Mouse (Mus musculus) forebrain, embryonic 11.5 days (tissue): Measurements from ENCODE around the gene Zbed5. TPM values are rescaled to one million over a fixed set of nuclear protein-coding genes. Genes with fewer than 3 reads are reported as not detected.

Experiments used
- polyA plus RNA-seq: library from polyadenylated mRNA; unstranded; fragments of >200 nt; fragmentation: Nextera tagmentation; extraction: Ambion mirVana; gene quantifications from 2 replicates; pipeline ENCODE4 v1.2.1, GENCODE M21; 2014

The Zbed5 gene
- polyA plus RNA-seq, 1 experiment from 2014 or later: 6.0 TPM

Other genes starting within 250 kb of the Zbed5 start
- gene Zfp11, start 225.6 kb upstream of the Zbed5 start, polyA plus RNA-seq: 8.3 and 8.5 TPM in 2 replicates
- gene Sept14, start 187.2 kb upstream of the Zbed5 start, polyA plus RNA-seq: not detected in 2 replicates
- 164 and 185 TPM in 2 replicates for gene Mrps17, start 180.2 kb upstream of the Zbed5 start, polyA plus RNA-seq
- 75.0 and 77.3 TPM in 2 replicates for gene Nipsnap2, start 170.7 kb upstream of the Zbed5 start, polyA plus RNA-seq
- gene Psph, start 108.3 kb upstream of the Zbed5 start, polyA plus RNA-seq: 45.2 and 46.4 TPM in 2 replicates
- 43.5 and 45.0 TPM in 2 replicates for gene Sumf2, start 48.7 kb upstream of the Zbed5 start, polyA plus RNA-seq
- 880 and 904 TPM in 2 replicates for gene Chchd2, start 8.3 kb upstream of the Zbed5 start, polyA plus RNA-seq
- 0.25 and 0.33 TPM in 2 replicates for gene Phkg1, start 2.8 kb downstream of the Zbed5 start, polyA plus RNA-seq
- gene Nupr1l, start 12.8 kb downstream of the Zbed5 start, polyA plus RNA-seq: 4.0 and 5.1 TPM in 2 replicates
- 32.1 and 35.7 TPM in 2 replicates for gene Vkorc1l1, start 46.2 kb downstream of the Zbed5 start, polyA plus RNA-seq
- gene Gusb, start 107.3 kb downstream of the Zbed5 start, polyA plus RNA-seq: 26.7 and 29.9 TPM in 2 replicates
- 27.0 and 33.4 TPM in 2 replicates for gene Asl, start 133.5 kb downstream of the Zbed5 start, polyA plus RNA-seq
- gene Crcp, start 133.6 kb downstream of the Zbed5 start, polyA plus RNA-seq: 36.4 and 39.0 TPM in 2 replicates
- gene Tpst1, start 177.6 kb downstream of the Zbed5 start, polyA plus RNA-seq: 60.8 and 62.7 TPM in 2 replicates
- 6.0 and 6.7 TPM in 2 replicates for gene Kctd7, start 249.1 kb downstream of the Zbed5 start, polyA plus RNA-seq